Mouse (Mus musculus) liver, adult 2 months (tissue): Measurements from ENCODE around the gene Lrg1.

Source experiments
- CTCF ChIP-seq: fragments of 200-500 bp; IDR thresholded peaks from 2 replicates; pipeline ENCODE4 v1.5.1; 2011; ENCODE audit warnings: low read depth, low read length, control low read depth
- POLR2A ChIP-seq: fragments of 200-500 bp; IDR thresholded peaks from 2 replicates; pipeline ENCODE4 v1.6.1; 2011; ENCODE audit warnings: low read length, control low read depth; ENCODE audit not compliant: insufficient read depth; ENCODE audit errors: extremely low read depth

- TF ChIP-seq POLR2A (no peak), CTCF (no peak)
Measured at GRCm38 (mm10) chr17:56144546-56144945, 22.7 kb upstream of the Lrg1 start.
